Mouse (Mus musculus) forebrain, embryonic 14.5 days (tissue): ENCODE results near the gene Slc7a6. TPM values are rescaled to one million over a fixed set of nuclear protein-coding genes. Genes with fewer than 3 reads are reported as not detected.

ENCODE experiments used
- ATAC-seq: fragments of 200-750 bp; cut with Nextera tagmentation; 2 replicates; pipeline ENCODE4 v1.8.0; 2017; ENCODE audit warnings: mild to moderate bottlenecking, moderate library complexity
- DNase-seq: peaks from one replicate; pipeline ENCODE4 v3.0.0-alpha.2; 2015; ENCODE audit warnings: low spot score
- H3K27ac ChIP-seq: fragments of 300-500 bp; sonication (generic); 2 replicates; pipeline ENCODE4 v1.5.1; 2014; ENCODE audit warnings: low read depth, mild to moderate bottlenecking, control low read depth, low read length, moderate library complexity
- H3K27me3 ChIP-seq: fragments of 300-500 bp; sonication (generic); replicated peaks from 2 replicates; pipeline ENCODE4 v1.6.1; 2014; ENCODE audit warnings: low read length, control low read depth, mixed read lengths; ENCODE audit not compliant: control insufficient read depth, insufficient read depth
- H3K36me3 ChIP-seq: fragments of 300-500 bp; sonication (generic); 2 replicates; pipeline ENCODE4 v1.6.1; 2014; ENCODE audit warnings: low read length, control low read depth; ENCODE audit not compliant: control insufficient read depth, insufficient read depth
- H3K4me1 ChIP-seq: fragments of 300-500 bp; sonication (generic); 2 replicates; pipeline ENCODE4 v1.6.1; 2014; ENCODE audit warnings: antibody characterized with exemption, low read length, control low read depth; ENCODE audit not compliant: control insufficient read depth, insufficient read depth
- H3K4me2 ChIP-seq: fragments of 300-500 bp; sonication (generic); 2 replicates; pipeline ENCODE4 v1.6.1; 2014; ENCODE audit warnings: mild to moderate bottlenecking, control low read depth, low read length
- H3K4me3 ChIP-seq: fragments of 300-500 bp; sonication (generic); 2 replicates; pipeline ENCODE4 v1.5.1; 2014; ENCODE audit warnings: low read depth, low read length, control low read depth
- H3K9ac ChIP-seq: fragments of 300-500 bp; sonication (generic); 2 replicates; pipeline ENCODE4 v1.6.1; 2014; ENCODE audit warnings: mild to moderate bottlenecking, low read length, control low read depth, moderate library complexity
- H3K9me3 ChIP-seq: fragments of 300-500 bp; sonication (generic); replicated peaks from 2 replicates; pipeline ENCODE4 v1.6.1; 2016; ENCODE audit warnings: low read length, control low read depth, mixed read lengths; ENCODE audit not compliant: control insufficient read depth
- WGBS: fragments of 180-500 bp; shearing (Covaris S2); extraction: QIAGEN DNeasy Blood & Tissue Kit; methylation state at CpG from one replicate; pipeline ENCODE4 v1.1.7; 2014; 5-methylcytosine and 5-hydroxymethylcytosine counted together
- polyA plus RNA-seq: library from polyadenylated mRNA; unstranded; fragments of >200 nt; fragmentation: Nextera tagmentation; extraction: Ambion mirVana; gene quantifications from 2 replicates; pipeline ENCODE4 v1.2.1, GENCODE M21; 2014

Gene Slc7a6
- polyA plus RNA-seq, result 78.2 and 86.3 TPM in 2 replicates

GRCm38 (mm10) chr8:106168356-106169016, at the start of gene Slc7a6:
Gene Slc7a6, plus strand, starts transcription at chr8:106168857.
- Histone ChIP-seq H3K4me1 (peaks cover 5% of the 10 kb centered on the region; the same call in 1 of the 2 replicates), H3K9ac (peak within 1 kb of the TSS; percentile 93), H3K36me3 (peaks cover 12% of the 10 kb centered on the region), H3K27ac (peak within 1 kb of the TSS; percentile 90), H3K27me3 (no peaks in the 10 kb centered on the region), H3K4me3 (peak within 1 kb of the TSS; percentile 81), H3K9me3 (no peaks in the 10 kb centered on the region), H3K4me2 (peak within 1 kb of the TSS; percentile 91)
- under 1% methylated on average over 59 of the region's 59 CpGs for WGBS
- ATAC-seq (peak; percentile 93), DNase-seq (peak; percentile 89)

- no peaks in the 10 kb centered on the region for H3K9me3 ChIP-seq
- H3K36me3 ChIP-seq, result peaks cover 27% of the 10 kb centered on the region
- no peak overlapping the region for H3K4me2 ChIP-seq
- no peak overlapping the region for H3K4me3 ChIP-seq
- DNase-seq (no peak), ATAC-seq (no peak)
- no peaks in the 10 kb centered on the region for H3K4me1 ChIP-seq
- H3K27me3 ChIP-seq, result no peaks in the 10 kb centered on the region
- no peak overlapping the region for H3K9ac ChIP-seq
- 73% methylated on average over 3 of the region's 3 CpGs for WGBS
- no peak overlapping the region for H3K27ac ChIP-seq
Observed at GRCm38 (mm10) chr8:106123443-106123842, 45.2 kb upstream of the Slc7a6 start.

GRCm38 (mm10) chr8:106126055-106126454, 42.6 kb upstream of the Slc7a6 start:
- no peak for ATAC-seq
- no peak overlapping the region for H3K27ac ChIP-seq
- H3K36me3 ChIP-seq, result peaks cover 41% of the 10 kb centered on the region

GRCm38 (mm10) chr8:106127054-106127453, 41.6 kb upstream of the Slc7a6 start:
- ATAC-seq, result no peak
- H3K9me3 ChIP-seq, result no peaks in the 10 kb centered on the region
- no peak overlapping the region for H3K27ac ChIP-seq
- no peak overlapping the region for H3K4me2 ChIP-seq
- H3K27me3 ChIP-seq, result no peaks in the 10 kb centered on the region
- WGBS, result 73% methylated on average over 3 of the region's 3 CpGs
- peaks cover 51% of the 10 kb centered on the region for H3K36me3 ChIP-seq
- DNase-seq, result no peak
- no peaks in the 10 kb centered on the region for H3K4me1 ChIP-seq
- no peak overlapping the region for H3K9ac ChIP-seq
- H3K4me3 ChIP-seq, result no peak overlapping the region

More at GRCm38 (mm10) chr8:106126055-106126454, 42.6 kb upstream of the Slc7a6 start:
- 100% methylated on average over 1 of the region's 1 CpGs for WGBS
- Histone ChIP-seq H3K27me3 (no peaks in the 10 kb centered on the region), H3K9me3 (no peaks in the 10 kb centered on the region), H3K4me1 (no peaks in the 10 kb centered on the region), H3K4me3 (no peak overlapping the region), H3K9ac (no peak overlapping the region), H3K4me2 (no peak overlapping the region)
- no peak for DNase-seq

GRCm38 (mm10) chr8:106127882-106128410, 40.7 kb upstream of the Slc7a6 start:
- no peak overlapping the region for H3K4me2 ChIP-seq
- DNase-seq, result no peak
- 93% methylated on average over 10 of the region's 10 CpGs for WGBS
- H3K36me3 ChIP-seq, result peaks cover 58% of the 10 kb centered on the region
- no peak for ATAC-seq
- no peaks in the 10 kb centered on the region for H3K27me3 ChIP-seq
- no peaks in the 10 kb centered on the region for H3K9me3 ChIP-seq
- H3K27ac ChIP-seq, result no peak overlapping the region
- H3K9ac ChIP-seq, result no peak overlapping the region
- no peaks in the 10 kb centered on the region for H3K4me1 ChIP-seq
- H3K4me3 ChIP-seq, result no peak overlapping the region

GRCm38 (mm10) chr8:106129232-106129930, 39.3 kb upstream of the Slc7a6 start:
- no peak for DNase-seq
- Histone ChIP-seq H3K27ac (no peak overlapping the region), H3K4me1 (no peaks in the 10 kb centered on the region), H3K4me3 (no peak overlapping the region), H3K9me3 (no peaks in the 10 kb centered on the region), H3K27me3 (peaks cover 3% of the 10 kb centered on the region), H3K4me2 (no peak overlapping the region), H3K9ac (no peak overlapping the region), H3K36me3 (peaks cover 55% of the 10 kb centered on the region)
- ATAC-seq, result no peak

GRCm38 (mm10) chr8:106129997-106130396, 38.7 kb upstream of the Slc7a6 start:
- Histone ChIP-seq H3K4me3 (no peak overlapping the region), H3K27ac (no peak overlapping the region), H3K9me3 (no peaks in the 10 kb centered on the region), H3K4me2 (no peak overlapping the region), H3K4me1 (no peaks in the 10 kb centered on the region), H3K27me3 (peaks cover 9% of the 10 kb centered on the region), H3K9ac (no peak overlapping the region), H3K36me3 (peaks cover 55% of the 10 kb centered on the region)
- DNase-seq (no peak), ATAC-seq (no peak)
- WGBS, result 83% methylated on average over 2 of the region's 2 CpGs

- Histone ChIP-seq H3K27me3 (peaks cover 15% of the 10 kb centered on the region), H3K27ac (no peak overlapping the region), H3K4me3 (no peak overlapping the region), H3K9me3 (no peaks in the 10 kb centered on the region), H3K4me1 (no peaks in the 10 kb centered on the region), H3K36me3 (peaks cover 55% of the 10 kb centered on the region), H3K9ac (no peak overlapping the region), H3K4me2 (no peak overlapping the region)
- WGBS, result 82% methylated on average over 2 of the region's 2 CpGs
- ATAC-seq, result no peak
- DNase-seq, result no peak
Observed at GRCm38 (mm10) chr8:106130505-106130904, 38.2 kb upstream of the Slc7a6 start.

GRCm38 (mm10) chr8:106131021-106131420, 37.6 kb upstream of the Slc7a6 start:
- H3K4me1 ChIP-seq, result no peaks in the 10 kb centered on the region; the same call in 1 of the 2 replicates
- H3K27ac ChIP-seq, result no peak overlapping the region
- no peak overlapping the region for H3K4me2 ChIP-seq
- H3K9me3 ChIP-seq, result no peaks in the 10 kb centered on the region
- no peak for DNase-seq
- WGBS, result 95% methylated on average over 4 of the region's 4 CpGs
- H3K27me3 ChIP-seq, result peaks cover 20% of the 10 kb centered on the region
- H3K9ac ChIP-seq, result no peak overlapping the region
- ATAC-seq, result no peak
- H3K36me3 ChIP-seq, result peaks cover 55% of the 10 kb centered on the region
- no peak overlapping the region for H3K4me3 ChIP-seq
